Mouse (Mus musculus) adipocyte (in vitro differentiated cells): ENCODE results near the gene Tm9sf2.
"Not testable (repeated sequence)": the region's sequence is repeated elsewhere in the genome, so short reads cannot be mapped to it uniquely, and the experiment has no call there.

Experiments
- DNase-seq: peaks from one replicate; pipeline ENCODE4 v3.0.0-alpha.2; 2016; ENCODE audit warnings: low spot score

Tm9sf2 gene

GRCm38 (mm10) chr14:122101890-122102289 lies 4.9 kb upstream of the Tm9sf2 start:
- not testable (repeated sequence) for DNase-seq

GRCm38 (mm10) chr14:122104881-122105280 lies 2.0 kb upstream of the Tm9sf2 start:
- DNase-seq, result peak; percentile 97

GRCm38 (mm10) chr14:122105391-122106285 lies 1.2 kb upstream of the Tm9sf2 start:
- no peak for DNase-seq

- DNase-seq, result peak; percentile 31
Observed at GRCm38 (mm10) chr14:122107481-122108214, 810 bp downstream of the Tm9sf2 start.

GRCm38 (mm10) chr14:122111681-122112080 lies 4.8 kb downstream of the Tm9sf2 start:
- DNase-seq, result peak; percentile 33

GRCm38 (mm10) chr14:122112311-122112710 lies 5.5 kb downstream of the Tm9sf2 start:
- no peak for DNase-seq

- peak; percentile 15 for DNase-seq
Observed at GRCm38 (mm10) chr14:122116200-122116599, 9.4 kb downstream of the Tm9sf2 start.

GRCm38 (mm10) chr14:122130111-122130797 lies 23.4 kb downstream of the Tm9sf2 start:
- DNase-seq, result peak; percentile 18

GRCm38 (mm10) chr14:122131644-122132043 lies 24.8 kb downstream of the Tm9sf2 start:
- DNase-seq, result no peak

- no peak for DNase-seq
Observed at GRCm38 (mm10) chr14:122136368-122136928, 29.6 kb downstream of the Tm9sf2 start.

GRCm38 (mm10) chr14:122137234-122137633 lies 30.4 kb downstream of the Tm9sf2 start:
- no peak for DNase-seq

- no peak for DNase-seq
Observed at GRCm38 (mm10) chr14:122140126-122140525, 33.3 kb downstream of the Tm9sf2 start.

GRCm38 (mm10) chr14:122143585-122144269 lies 36.9 kb downstream of the Tm9sf2 start:
- no peak for DNase-seq

GRCm38 (mm10) chr14:122145374-122145773 lies 38.5 kb downstream of the Tm9sf2 start:
- no peak for DNase-seq

- no peak for DNase-seq
Observed at GRCm38 (mm10) chr14:122150616-122151015, 43.8 kb downstream of the Tm9sf2 start.

- DNase-seq, result no peak
Observed at GRCm38 (mm10) chr14:122157738-122158137, 50.9 kb downstream of the Tm9sf2 start.

GRCm38 (mm10) chr14:122160916-122161315 lies 54.1 kb downstream of the Tm9sf2 start:
- DNase-seq, result no peak

GRCm38 (mm10) chr14:122168912-122169311 lies 62.1 kb downstream of the Tm9sf2 start:
- no peak for DNase-seq

GRCm38 (mm10) chr14:122170202-122170781 lies 63.5 kb downstream of the Tm9sf2 start:
- DNase-seq, result no peak

GRCm38 (mm10) chr14:122171031-122171430 lies 64.2 kb downstream of the Tm9sf2 start:
- DNase-seq, result no peak

GRCm38 (mm10) chr14:122176263-122176798 lies 69.5 kb downstream of the Tm9sf2 start:
- DNase-seq, result no peak
